Comparison of ENCODE assay signal across 9 mouse cellular contexts in genomic region chr7:132471327-132471726, GRCm38 (mm10).
DNase-seq lines count a peak whose midpoint lies in the region; ATAC-seq and TF ChIP-seq lines count a peak whose summit lies in the region.
"Had no signal": no experiment of that assay in that cellular context is flagged by ENCODE, and none has a peak within 500 bp of the region (broad histone marks: within the 10 kb centered on the region; RNA-seq: fewer than 3 reads in every experiment).

No protein-coding gene starts in this region.

- DNase-seq in forebrain, embryonic 10.5 days (ENCODE audit: extremely low spot score, low spot score): peak; percentile 33
- DNase-seq in forebrain, embryonic 11.5 days (ENCODE audit: low spot score): no peak
- peak; percentile 47 for DNase-seq in right cerebral cortex, adult 18-20 months
- no peak for DNase-seq in right cerebral cortex, postnatal 25 days
- peak; percentile 80 for DNase-seq in layer of hippocampus, adult 11-12 months (ENCODE audit: low spot score)
- DNase-seq in lung, postnatal 25 days (ENCODE audit: low spot score): peak; percentile 65
- no peak for DNase-seq in ovary, adult 18-20 months (ENCODE audit: low spot score)

- TF ChIP-seq POLR2A in cortical plate, adult 2 months (IDR thresholded peaks at IDR 0.05; ENCODE audit: extremely low read depth, insufficient read depth, low read length): no peak

- no peak overlapping the region for H3K9ac ChIP-seq in forebrain, embryonic 11.5 days (ENCODE audit: low read length)
- H3K9ac ChIP-seq: heart, embryonic 13.5 days had no signal

- no peaks in the 10 kb centered on the region for H3K4me1 ChIP-seq in forebrain, embryonic 10.5 days
- no peaks in the 10 kb centered on the region for H3K4me1 ChIP-seq in forebrain, embryonic 11.5 days (replicated peaks; ENCODE audit: control insufficient read depth, insufficient read depth, low read length)
- H3K4me1 ChIP-seq in cortical plate, adult 2 months (ENCODE audit: control insufficient read depth, insufficient read depth, low read length): no peaks in the 10 kb centered on the region; the same call in 1 of the 2 replicates
- H3K4me1 ChIP-seq: heart, embryonic 13.5 days had no signal

- peak; percentile 65 for TF ChIP-seq CTCF in cortical plate, adult 2 months (IDR thresholded peaks at IDR 0.05; ENCODE audit: extremely low read depth, insufficient read depth, low read length)

- H3K36me3 ChIP-seq in forebrain, embryonic 10.5 days (replicated peaks): no peaks in the 10 kb centered on the region
- H3K36me3 ChIP-seq in forebrain, embryonic 11.5 days (ENCODE audit: control insufficient read depth, insufficient read depth, low read length): no peaks in the 10 kb centered on the region
- H3K36me3 ChIP-seq: heart, embryonic 13.5 days had no signal

- H3K4me2 ChIP-seq in forebrain, embryonic 11.5 days (ENCODE audit: low read depth, low read length, severe bottlenecking): no peak overlapping the region
- H3K4me2 ChIP-seq: heart, embryonic 13.5 days had no signal

- H3K27me3 ChIP-seq in forebrain, embryonic 10.5 days (ENCODE audit: poor library complexity, severe bottlenecking): no peaks in the 10 kb centered on the region
- H3K27me3 ChIP-seq in forebrain, embryonic 11.5 days (ENCODE audit: control insufficient read depth, insufficient read depth, low read length): no peaks in the 10 kb centered on the region

- no peak overlapping the region for H3K27ac ChIP-seq in forebrain, embryonic 10.5 days
- H3K27ac ChIP-seq in forebrain, embryonic 11.5 days (ENCODE audit: low read depth, low read length): no peak overlapping the region
- no peak overlapping the region for H3K27ac ChIP-seq in cortical plate, adult 2 months (ENCODE audit: insufficient read depth, low read length)
- H3K27ac ChIP-seq: heart, embryonic 13.5 days had no signal

- WGBS in forebrain, embryonic 10.5 days: 60% methylated on average over 3 of the region's 3 CpGs
- WGBS in forebrain, embryonic 11.5 days: 48% methylated on average over 3 of the region's 3 CpGs

- H3K4me3 ChIP-seq in forebrain, embryonic 10.5 days: no peak overlapping the region
- no peak overlapping the region for H3K4me3 ChIP-seq in forebrain, embryonic 11.5 days (ENCODE audit: low read depth, low read length)
- no peak overlapping the region for H3K4me3 ChIP-seq in cortical plate, adult 2 months (ENCODE audit: insufficient read depth, low read length)
- H3K4me3 ChIP-seq: heart, embryonic 13.5 days had no signal

- no peak for ATAC-seq in forebrain, embryonic 11.5 days (replicated peaks; ENCODE audit: low FRiP score)

- H3K9me3 ChIP-seq in forebrain, embryonic 10.5 days: no peaks in the 10 kb centered on the region
- no peaks in the 10 kb centered on the region for H3K9me3 ChIP-seq in forebrain, embryonic 11.5 days (ENCODE audit: control insufficient read depth, low read length)
- H3K9me3 ChIP-seq: heart, embryonic 13.5 days had no signal

Comparison
In these comparisons a context has a peak if more than half of its experiments do, and no peak if none do; other contexts are left out.
1. DNase-seq: peak in forebrain, embryonic 10.5 days (single experiment), right cerebral cortex, adult 18-20 months (single experiment), layer of hippocampus, adult 11-12 months (single experiment) and lung, postnatal 25 days (single experiment); none in forebrain, embryonic 11.5 days (single experiment), right cerebral cortex, postnatal 25 days (single experiment) and ovary, adult 18-20 months (single experiment).